Mouse (Mus musculus): ENCODE measurements around the gene Farp2. TPM values are rescaled to one million over a fixed set of nuclear protein-coding genes. Genes with fewer than 3 reads are reported as not detected.

Gene Farp2
- polyA plus RNA-seq, 1 experiment from 2014 or later: 5.9 TPM

- WGBS: 69% methylated on average over 1 of the region's 1 CpGs
- H3K9ac ChIP-seq (replicated peaks): no peak overlapping the region
- no peaks in the 10 kb centered on the region; the same call in 1 of the 2 replicates for H3K36me3 ChIP-seq
- H3K9me3 ChIP-seq: no peaks in the 10 kb centered on the region
- H3K27me3 ChIP-seq: no peaks in the 10 kb centered on the region
- no peak for ATAC-seq (ENCODE audit: insufficient number of reproducible peaks, insufficient read depth, low FRiP score, low TSS enrichment, low read depth)
- H3K27ac ChIP-seq: no peak overlapping the region
- H3K4me1 ChIP-seq (replicated peaks): no peaks in the 10 kb centered on the region
- H3K4me2 ChIP-seq: no peak overlapping the region
- H3K4me3 ChIP-seq (replicated peaks): no peak overlapping the region
These were observed 51.8 kb downstream of the Farp2 start for GRCm38 (mm10) chr1:93563649-93564048.

DNA sequence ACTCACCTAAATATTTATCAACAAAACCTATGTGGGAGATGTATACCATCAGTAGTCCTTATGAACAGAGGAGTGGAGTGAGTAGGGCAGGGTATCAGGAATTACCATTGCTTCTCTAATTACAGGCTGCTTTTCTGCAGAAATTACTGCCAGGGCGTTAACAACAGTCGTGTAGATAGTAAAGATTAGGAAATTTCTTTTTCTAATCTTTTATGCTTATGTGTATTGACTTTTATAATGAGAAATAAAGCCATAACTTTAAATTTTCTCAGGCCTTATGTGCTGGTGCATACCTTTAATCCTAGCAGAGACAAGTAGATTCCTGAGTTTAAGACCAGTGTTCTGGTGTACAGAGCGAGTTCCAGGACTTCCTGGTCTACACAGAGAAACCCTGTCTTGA, 52.9 kb downstream of the Farp2 start:
- H3K4me2 ChIP-seq: no peak overlapping the region
- H3K4me3 ChIP-seq (replicated peaks): no peak overlapping the region
- no peak overlapping the region for H3K9ac ChIP-seq (replicated peaks)
- no peaks in the 10 kb centered on the region for H3K4me1 ChIP-seq (replicated peaks)
- 81% methylated on average over 3 of the region's 3 CpGs for WGBS
- H3K36me3 ChIP-seq: peaks cover 4% of the 10 kb centered on the region; the same call in 1 of the 2 replicates
- no peak for ATAC-seq (ENCODE audit: insufficient number of reproducible peaks, insufficient read depth, low FRiP score, low TSS enrichment, low read depth)
- H3K9me3 ChIP-seq: no peaks in the 10 kb centered on the region
- H3K27me3 ChIP-seq: no peaks in the 10 kb centered on the region
- H3K27ac ChIP-seq: no peak overlapping the region

- Histone ChIP-seq H3K9me3 (peaks cover 7% of the 10 kb centered on the region; the same call in 1 of the 2 replicates), H3K27me3 (no peaks in the 10 kb centered on the region), H3K4me1 (replicated peaks) (no peaks in the 10 kb centered on the region), H3K4me3 (replicated peaks) (no peak overlapping the region), H3K9ac (replicated peaks) (no peak overlapping the region), H3K36me3 (peaks cover 25% of the 10 kb centered on the region), H3K4me2 (no peak overlapping the region), H3K27ac (no peak overlapping the region)
- 74% methylated on average over 3 of the region's 3 CpGs for WGBS
- ATAC-seq (ENCODE audit: insufficient number of reproducible peaks, insufficient read depth, low FRiP score, low TSS enrichment, low read depth): no peak
These were observed 55.1 kb downstream of the Farp2 start for GRCm38 (mm10) chr1:93567013-93567412.

DNA sequence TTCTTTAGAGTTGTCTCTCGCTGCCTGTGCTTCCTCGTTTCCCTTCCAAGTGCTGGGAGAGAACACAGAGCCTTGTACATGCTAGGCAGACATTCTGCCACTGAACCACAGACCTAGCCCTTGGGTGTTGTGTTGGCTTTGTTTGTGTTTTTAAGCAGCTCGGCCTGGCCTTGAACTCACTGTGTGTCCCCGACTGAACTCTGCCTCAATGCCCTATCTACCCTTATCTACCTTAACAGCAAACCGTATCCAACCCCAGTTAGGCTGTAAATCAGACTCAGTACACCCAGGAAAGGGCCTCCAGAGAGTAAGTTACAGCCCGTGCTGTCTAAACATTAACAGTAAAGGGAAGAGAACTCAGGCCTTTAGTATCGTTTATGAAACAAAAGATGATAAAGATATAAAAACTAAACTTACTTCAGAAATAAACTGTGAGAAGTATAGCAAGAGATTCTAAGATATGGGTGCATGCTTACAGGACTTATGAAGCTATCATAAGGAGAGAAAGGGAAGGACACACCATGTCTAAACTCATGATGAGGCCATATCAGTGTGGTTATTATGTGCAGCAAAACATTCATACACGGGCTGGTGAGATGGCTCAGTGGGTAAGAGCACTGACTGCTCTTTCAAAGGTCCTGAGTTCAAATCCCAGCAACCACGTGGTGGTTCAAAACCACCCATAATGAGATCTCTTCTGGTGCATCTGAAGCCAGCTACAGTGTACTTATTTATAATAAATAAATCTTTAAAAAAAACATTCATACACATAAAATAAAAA, 56.0 kb downstream of the Farp2 start:
- WGBS: 80% methylated on average over 9 of the region's 9 CpGs
- Histone ChIP-seq H3K27me3 (no peaks in the 10 kb centered on the region), H3K9me3 (peaks cover 7% of the 10 kb centered on the region; the same call in 1 of the 2 replicates), H3K4me2 (no peak overlapping the region), H3K4me1 (replicated peaks) (no peaks in the 10 kb centered on the region), H3K27ac (no peak overlapping the region), H3K36me3 (peaks cover 25% of the 10 kb centered on the region), H3K4me3 (replicated peaks) (no peak overlapping the region), H3K9ac (replicated peaks) (no peak overlapping the region)
- no peak for ATAC-seq (ENCODE audit: insufficient number of reproducible peaks, insufficient read depth, low FRiP score, low TSS enrichment, low read depth)

GRCm38 (mm10) chr1:93577066-93577465, 65.2 kb downstream of the Farp2 start:
- ATAC-seq (ENCODE audit: insufficient number of reproducible peaks, insufficient read depth, low FRiP score, low TSS enrichment, low read depth): no peak
- Histone ChIP-seq H3K4me2 (no peak overlapping the region), H3K27ac (no peak overlapping the region), H3K36me3 (peaks cover 39% of the 10 kb centered on the region), H3K4me1 (replicated peaks) (no peaks in the 10 kb centered on the region), H3K27me3 (no peaks in the 10 kb centered on the region), H3K4me3 (replicated peaks) (no peak overlapping the region), H3K9me3 (no peaks in the 10 kb centered on the region), H3K9ac (replicated peaks) (no peak overlapping the region)
- 77% methylated on average over 3 of the region's 3 CpGs for WGBS

DNA sequence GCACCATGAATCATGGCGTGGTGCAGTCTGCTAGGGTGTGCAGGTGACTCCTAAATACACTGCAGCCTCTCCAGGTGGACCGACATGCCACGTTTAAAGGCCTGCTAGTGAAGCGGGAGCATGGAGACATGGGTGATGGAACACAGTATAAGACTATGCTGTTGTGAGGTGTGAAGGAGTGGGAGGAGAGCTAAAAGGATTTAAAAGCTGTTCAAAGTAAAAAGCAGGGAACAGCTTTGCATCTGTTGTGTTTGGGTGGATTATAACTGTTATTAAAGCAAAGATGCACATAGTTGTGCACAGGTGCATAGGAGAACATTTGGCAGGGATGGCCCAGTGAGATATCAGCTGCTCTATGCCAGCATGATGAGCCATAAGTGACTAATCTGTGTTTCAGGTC, 66.0 kb downstream of the Farp2 start:
- Histone ChIP-seq H3K4me2 (no peak overlapping the region), H3K36me3 (peaks cover 44% of the 10 kb centered on the region), H3K27me3 (no peaks in the 10 kb centered on the region), H3K4me1 (replicated peaks) (no peaks in the 10 kb centered on the region), H3K9ac (replicated peaks) (no peak overlapping the region), H3K4me3 (replicated peaks) (no peak overlapping the region), H3K9me3 (no peaks in the 10 kb centered on the region), H3K27ac (no peak overlapping the region)
- WGBS: 81% methylated on average over 4 of the region's 4 CpGs
- ATAC-seq (ENCODE audit: insufficient number of reproducible peaks, insufficient read depth, low FRiP score, low TSS enrichment, low read depth): no peak

DNA sequence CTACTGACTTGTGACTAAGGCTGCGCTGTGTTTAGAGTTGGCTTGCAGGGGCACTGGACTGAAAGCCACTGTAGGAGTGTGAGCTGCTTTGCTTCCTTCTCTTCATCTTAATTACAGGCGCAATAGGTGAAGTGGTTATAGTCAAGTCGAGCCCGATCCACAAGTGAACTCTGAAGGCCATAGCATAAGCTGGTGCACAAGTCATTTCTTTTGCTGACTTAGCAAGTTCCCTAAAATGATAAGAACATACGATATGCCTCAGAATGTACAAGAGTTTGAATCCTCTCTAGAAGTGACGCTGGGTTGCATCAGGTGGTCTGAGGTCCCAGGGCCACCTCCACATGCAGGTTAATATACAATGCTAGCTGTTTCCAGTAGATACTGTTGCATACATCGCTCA, 69.7 kb downstream of the Farp2 start:
- no peak for ATAC-seq (ENCODE audit: insufficient number of reproducible peaks, insufficient read depth, low FRiP score, low TSS enrichment, low read depth)
- peaks cover 42% of the 10 kb centered on the region for H3K36me3 ChIP-seq

GRCm38 (mm10) chr1:93588346-93588745, 76.5 kb downstream of the Farp2 start:
- H3K4me3 ChIP-seq (replicated peaks): no peak overlapping the region
- H3K9me3 ChIP-seq: peaks cover 1% of the 10 kb centered on the region; the same call in 1 of the 2 replicates
- no peak overlapping the region for H3K27ac ChIP-seq
- no peak for ATAC-seq (ENCODE audit: insufficient number of reproducible peaks, insufficient read depth, low FRiP score, low TSS enrichment, low read depth)
- no peak overlapping the region for H3K4me2 ChIP-seq
- H3K9ac ChIP-seq (replicated peaks): no peak overlapping the region
- H3K4me1 ChIP-seq (replicated peaks): no peaks in the 10 kb centered on the region
- WGBS: 84% methylated on average over 3 of the region's 3 CpGs
- H3K36me3 ChIP-seq: 0 out of 2 replicates have a peak, but pooled peaks cover 4% of the 10 kb centered on the region
- no peaks in the 10 kb centered on the region for H3K27me3 ChIP-seq

More for the DNA sequence above, 69.7 kb downstream of the Farp2 start:
- Histone ChIP-seq H3K4me3 (replicated peaks) (no peak overlapping the region), H3K9me3 (no peaks in the 10 kb centered on the region), H3K27me3 (no peaks in the 10 kb centered on the region), H3K9ac (replicated peaks) (no peak overlapping the region), H3K4me2 (no peak overlapping the region), H3K4me1 (replicated peaks) (no peaks in the 10 kb centered on the region), H3K27ac (no peak overlapping the region)
- 94% methylated on average over 7 of the region's 7 CpGs for WGBS

GRCm38 (mm10) chr1:93593960-93594359, 82.1 kb downstream of the Farp2 start:
- Histone ChIP-seq H3K36me3 (0 out of 2 replicates have a peak, but pooled peaks cover 2% of the 10 kb centered on the region), H3K4me2 (no peak overlapping the region), H3K9ac (replicated peaks) (no peak overlapping the region), H3K4me1 (replicated peaks) (no peaks in the 10 kb centered on the region), H3K9me3 (peaks cover 5% of the 10 kb centered on the region; the same call in 1 of the 2 replicates), H3K27ac (no peak overlapping the region), H3K4me3 (replicated peaks) (no peak overlapping the region), H3K27me3 (no peaks in the 10 kb centered on the region)
- no peak for ATAC-seq (ENCODE audit: insufficient number of reproducible peaks, insufficient read depth, low FRiP score, low TSS enrichment, low read depth)

DNA sequence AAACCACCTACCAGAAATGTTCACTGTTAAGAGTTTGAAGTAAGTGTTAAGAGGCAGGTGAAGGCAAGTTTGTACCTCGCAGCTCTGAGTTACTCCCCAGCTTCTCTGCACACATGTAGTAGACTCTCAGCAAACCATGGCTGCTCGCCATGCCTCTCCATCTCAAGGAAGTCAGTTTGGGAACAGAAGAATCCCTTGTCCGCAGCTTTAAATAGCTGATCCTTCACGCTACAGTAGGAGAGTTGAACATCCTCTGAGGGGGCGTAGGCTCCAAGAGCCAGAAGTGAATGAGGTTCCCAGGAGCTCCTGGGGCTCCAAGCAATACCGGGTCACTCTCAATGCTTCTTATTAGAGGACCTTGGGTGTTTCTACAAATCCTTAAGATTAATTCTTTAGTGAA, 84.0 kb downstream of the Farp2 start:
- ATAC-seq (ENCODE audit: insufficient number of reproducible peaks, insufficient read depth, low FRiP score, low TSS enrichment, low read depth): no peak
- H3K9ac ChIP-seq (replicated peaks): no peak overlapping the region
- WGBS: 88% methylated on average over 6 of the region's 6 CpGs
- H3K9me3 ChIP-seq: peaks cover 5% of the 10 kb centered on the region; the same call in 1 of the 2 replicates
- 0 out of 2 replicates have a peak, but pooled peaks cover 2% of the 10 kb centered on the region for H3K36me3 ChIP-seq
- H3K4me3 ChIP-seq (replicated peaks): no peak overlapping the region
- peaks cover 6% of the 10 kb centered on the region for H3K4me1 ChIP-seq (replicated peaks)
- no peaks in the 10 kb centered on the region for H3K27me3 ChIP-seq
- no peak overlapping the region for H3K27ac ChIP-seq
- H3K4me2 ChIP-seq: no peak overlapping the region

GRCm38 (mm10) chr1:93602911-93603310, 91.0 kb downstream of the Farp2 start:
- peaks cover 3% of the 10 kb centered on the region; the same call in 1 of the 2 replicates for H3K9me3 ChIP-seq
- H3K4me1 ChIP-seq (replicated peaks): peaks cover 6% of the 10 kb centered on the region
- H3K9ac ChIP-seq (replicated peaks): no peak overlapping the region
- 0 out of 2 replicates have a peak, but pooled peaks cover 4% of the 10 kb centered on the region for H3K36me3 ChIP-seq
- no peaks in the 10 kb centered on the region for H3K27me3 ChIP-seq
- no peak for ATAC-seq (ENCODE audit: insufficient number of reproducible peaks, insufficient read depth, low FRiP score, low TSS enrichment, low read depth)
- no peak overlapping the region for H3K4me2 ChIP-seq
- WGBS: 77% methylated on average over 4 of the region's 4 CpGs
- no peak overlapping the region for H3K4me3 ChIP-seq (replicated peaks)
- no peak overlapping the region for H3K27ac ChIP-seq

Data from limb, embryonic 12.5 days (tissue).